Mouse (Mus musculus): ENCODE results near the gene Ehd1. TPM values are rescaled to one million over a fixed set of nuclear protein-coding genes. Genes with fewer than 3 reads are reported as not detected.

Ehd1 gene
- polyA plus RNA-seq, 1 experiment from 2014 or later = 58.1 TPM

DNA sequence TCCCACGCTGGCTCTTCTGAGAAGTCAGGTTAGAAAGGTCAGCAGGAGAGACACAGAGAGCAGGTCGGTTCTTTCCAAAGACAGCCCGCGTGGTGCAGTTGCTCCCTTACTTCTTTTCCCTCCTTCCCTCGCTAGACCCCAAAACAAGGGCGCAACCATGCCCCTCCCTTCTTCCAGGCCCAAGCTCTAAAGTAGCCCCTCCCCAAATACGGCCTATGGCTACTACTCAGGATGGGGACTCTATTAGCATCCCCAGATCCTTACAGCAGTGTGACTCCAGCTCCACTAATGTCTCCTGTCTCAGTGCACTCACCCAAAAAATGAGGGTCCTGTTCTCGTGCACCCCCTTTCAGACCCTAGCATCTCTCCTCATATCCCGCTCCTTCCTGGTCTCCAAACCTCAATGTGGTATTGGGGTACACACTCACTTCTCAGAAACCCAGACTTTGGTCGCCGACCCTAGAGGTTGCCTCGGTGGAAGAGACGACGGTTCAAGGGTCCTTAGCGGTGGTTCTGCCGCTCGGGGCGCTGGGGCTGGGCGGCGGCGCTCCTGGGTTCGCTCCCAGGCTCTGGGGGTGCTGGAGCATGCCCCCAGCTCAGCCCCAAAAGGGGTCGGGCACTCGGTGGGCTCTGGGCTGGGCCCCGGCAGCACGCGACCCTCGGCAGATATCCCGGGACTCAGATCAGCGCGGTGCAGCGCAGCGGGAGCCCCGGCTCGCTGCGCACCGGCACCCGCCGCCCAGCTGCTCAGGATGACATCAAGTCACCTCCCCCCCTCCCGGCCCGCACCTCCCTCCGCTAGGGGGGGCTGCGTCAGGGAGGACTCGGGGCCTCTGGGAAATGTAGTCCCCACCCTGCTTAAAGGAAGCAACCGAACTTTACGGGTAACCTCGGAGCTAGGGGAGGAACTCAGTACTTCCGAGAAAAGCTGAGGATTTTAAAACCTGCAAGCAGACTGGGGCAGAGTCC, 41.2 kb upstream of the Ehd1 start, which contains the start of gene Ppp2r5b:
Ppp2r5b (minus strand) TSS at position 789 of the 969 bp plus-strand sequence.
- WGBS = 1% methylated on average over 42 of the region's 48 CpGs
- Histone ChIP-seq H3K4me1 (ENCODE audit: control insufficient read depth, insufficient read depth, low read length) (peaks cover 3% of the 10 kb centered on the region; the same call in 1 of the 2 replicates), H3K27ac (replicated peaks; ENCODE audit: low read depth, low read length) (peak within 1 kb of the TSS; percentile 81), H3K9me3 (replicated peaks; ENCODE audit: control insufficient read depth, low read length) (no peaks in the 10 kb centered on the region), H3K36me3 (replicated peaks; ENCODE audit: control insufficient read depth, insufficient read depth, low read depth, low read length) (peaks cover 2% of the 10 kb centered on the region; the same call in 1 of the 2 replicates), H3K27me3 (ENCODE audit: control insufficient read depth, insufficient read depth, low read length) (no peaks in the 10 kb centered on the region), H3K9ac (replicated peaks; ENCODE audit: low read length) (peak within 1 kb of the TSS; percentile 80), H3K4me3 (ENCODE audit: low read depth, low read length) (peak within 1 kb of the TSS; percentile 79), H3K4me2 (ENCODE audit: low read depth, low read length) (peak within 1 kb of the TSS; percentile 89)
- DNase-seq (ENCODE audit: low spot score) (peak; percentile 95), ATAC-seq (replicated peaks; ENCODE audit: insufficient number of reproducible peaks, low FRiP score, low TSS enrichment, low read depth) (peak; percentile 86)

DNA sequence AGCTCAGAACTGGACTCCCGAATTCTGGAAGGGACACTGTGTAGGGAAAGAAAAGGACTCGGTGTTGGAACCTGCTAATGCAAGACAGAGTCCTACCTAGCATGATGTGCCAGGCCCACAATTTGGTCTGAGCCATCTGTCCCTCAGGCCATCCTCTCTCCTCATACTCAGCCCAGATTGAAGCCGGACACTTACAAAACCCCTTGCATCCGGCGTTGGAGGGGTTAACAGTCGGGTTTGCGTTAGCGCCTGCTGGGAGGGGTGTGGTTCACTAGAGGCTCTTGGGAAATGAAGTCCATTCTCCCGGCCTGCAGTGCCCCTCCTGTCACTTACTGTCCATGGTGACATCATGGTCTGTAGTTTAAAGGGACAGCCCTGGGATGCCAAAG, 40.5 kb upstream of the Ehd1 start:
- Histone ChIP-seq H3K36me3 (replicated peaks; ENCODE audit: control insufficient read depth, insufficient read depth, low read depth, low read length) (no peaks in the 10 kb centered on the region; the same call in 1 of the 2 replicates), H3K4me2 (ENCODE audit: low read depth, low read length) (peak overlapping the region; percentile 89), H3K27ac (replicated peaks; ENCODE audit: low read depth, low read length) (peak overlapping the region; percentile 81), H3K27me3 (ENCODE audit: control insufficient read depth, insufficient read depth, low read length) (no peaks in the 10 kb centered on the region), H3K9ac (replicated peaks; ENCODE audit: low read length) (peak overlapping the region; percentile 80), H3K4me3 (ENCODE audit: low read depth, low read length) (peak overlapping the region; percentile 79), H3K4me1 (ENCODE audit: control insufficient read depth, insufficient read depth, low read length) (peaks cover 3% of the 10 kb centered on the region; the same call in 1 of the 2 replicates), H3K9me3 (replicated peaks; ENCODE audit: control insufficient read depth, low read length) (no peaks in the 10 kb centered on the region)
- ATAC-seq (replicated peaks; ENCODE audit: insufficient number of reproducible peaks, low FRiP score, low TSS enrichment, low read depth) (peak; percentile 81), DNase-seq (ENCODE audit: low spot score) (peak; percentile 95)
- under 1% methylated on average over 9 of the region's 9 CpGs for whole genome bisulfite sequencing

DNA sequence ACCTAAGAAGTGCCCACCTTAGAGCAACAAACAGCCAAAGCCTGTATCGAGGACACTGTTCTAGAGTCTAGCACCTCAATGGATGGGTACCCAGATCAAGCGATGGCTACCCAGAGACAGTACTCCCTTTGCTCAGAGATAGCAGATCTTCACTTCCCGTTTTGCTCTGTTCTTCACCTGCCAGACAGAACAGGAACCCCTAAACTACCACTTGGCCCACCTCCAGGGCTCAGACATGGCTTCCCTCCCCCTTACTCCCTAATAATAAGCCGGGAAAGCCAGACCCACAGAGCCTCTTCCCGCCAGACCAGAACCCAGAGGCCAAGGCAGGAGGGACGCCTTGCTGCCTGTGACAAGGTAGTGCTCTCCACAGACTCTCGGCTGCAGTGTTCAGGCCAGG, 39.7 kb upstream of the Ehd1 start:
- Histone ChIP-seq H3K27me3 (ENCODE audit: control insufficient read depth, insufficient read depth, low read length) (no peaks in the 10 kb centered on the region), H3K9me3 (replicated peaks; ENCODE audit: control insufficient read depth, low read length) (no peaks in the 10 kb centered on the region), H3K4me1 (ENCODE audit: control insufficient read depth, insufficient read depth, low read length) (peaks cover 3% of the 10 kb centered on the region; the same call in 1 of the 2 replicates), H3K27ac (replicated peaks; ENCODE audit: low read depth, low read length) (no peak overlapping the region), H3K36me3 (replicated peaks; ENCODE audit: control insufficient read depth, insufficient read depth, low read depth, low read length) (no peaks in the 10 kb centered on the region; the same call in 1 of the 2 replicates), H3K4me3 (ENCODE audit: low read depth, low read length) (no peak overlapping the region), H3K9ac (replicated peaks; ENCODE audit: low read length) (no peak overlapping the region), H3K4me2 (ENCODE audit: low read depth, low read length) (no peak overlapping the region)
- 68% methylated on average over 7 of the region's 7 CpGs for WGBS
- DNase-seq (ENCODE audit: low spot score) = no peak
- ATAC-seq (replicated peaks; ENCODE audit: insufficient number of reproducible peaks, low FRiP score, low TSS enrichment, low read depth) = no peak

GRCm38 (mm10) chr19:6238740-6239139, 37.8 kb upstream of the Ehd1 start:
- Histone ChIP-seq H3K9ac (replicated peaks; ENCODE audit: low read length) (no peak overlapping the region), H3K4me3 (ENCODE audit: low read depth, low read length) (no peak overlapping the region), H3K4me2 (ENCODE audit: low read depth, low read length) (no peak overlapping the region), H3K4me1 (ENCODE audit: control insufficient read depth, insufficient read depth, low read length) (peaks cover 6% of the 10 kb centered on the region), H3K27me3 (ENCODE audit: control insufficient read depth, insufficient read depth, low read length) (no peaks in the 10 kb centered on the region), H3K27ac (replicated peaks; ENCODE audit: low read depth, low read length) (no peak overlapping the region), H3K36me3 (replicated peaks; ENCODE audit: control insufficient read depth, insufficient read depth, low read depth, low read length) (no peaks in the 10 kb centered on the region), H3K9me3 (replicated peaks; ENCODE audit: control insufficient read depth, low read length) (no peaks in the 10 kb centered on the region)
- DNase-seq (ENCODE audit: low spot score) (no peak), ATAC-seq (replicated peaks; ENCODE audit: insufficient number of reproducible peaks, low FRiP score, low TSS enrichment, low read depth) (no peak)

DNA sequence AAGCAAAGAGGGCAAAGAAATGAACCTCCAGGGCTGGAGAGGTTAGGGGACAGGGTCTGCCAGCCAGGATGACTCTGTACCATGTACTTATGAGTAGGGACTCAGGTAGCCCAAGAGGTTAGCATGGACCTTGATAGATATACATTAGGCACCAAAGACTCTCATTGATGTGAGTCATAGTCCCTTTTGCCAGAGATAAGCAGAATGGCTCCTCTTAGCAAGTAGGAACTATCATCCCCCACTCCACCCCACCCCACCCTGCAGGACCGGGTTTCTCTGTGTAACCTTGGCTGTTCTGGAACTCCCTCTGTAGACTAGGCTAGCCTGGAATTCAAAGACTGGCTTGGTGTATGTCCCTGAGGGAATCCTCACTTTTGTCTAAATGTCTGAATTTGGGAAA, 36.4 kb upstream of the Ehd1 start:
- H3K4me3 ChIP-seq (ENCODE audit: low read depth, low read length) = no peak overlapping the region
- ATAC-seq (replicated peaks; ENCODE audit: insufficient number of reproducible peaks, low FRiP score, low TSS enrichment, low read depth) (no peak), DNase-seq (ENCODE audit: low spot score) (no peak)
- H3K27me3 ChIP-seq (ENCODE audit: control insufficient read depth, insufficient read depth, low read length) = no peaks in the 10 kb centered on the region
- H3K4me2 ChIP-seq (ENCODE audit: low read depth, low read length) = no peak overlapping the region
- H3K27ac ChIP-seq (replicated peaks; ENCODE audit: low read depth, low read length) = no peak overlapping the region
- 77% methylated on average over 1 of the region's 1 CpGs for WGBS
- no peaks in the 10 kb centered on the region for H3K9me3 ChIP-seq (replicated peaks; ENCODE audit: control insufficient read depth, low read length)
- no peaks in the 10 kb centered on the region for H3K36me3 ChIP-seq (replicated peaks; ENCODE audit: control insufficient read depth, insufficient read depth, low read depth, low read length)
- no peak overlapping the region for H3K9ac ChIP-seq (replicated peaks; ENCODE audit: low read length)
- peaks cover 2% of the 10 kb centered on the region; the same call in 1 of the 2 replicates for H3K4me1 ChIP-seq (ENCODE audit: control insufficient read depth, insufficient read depth, low read length)

DNA sequence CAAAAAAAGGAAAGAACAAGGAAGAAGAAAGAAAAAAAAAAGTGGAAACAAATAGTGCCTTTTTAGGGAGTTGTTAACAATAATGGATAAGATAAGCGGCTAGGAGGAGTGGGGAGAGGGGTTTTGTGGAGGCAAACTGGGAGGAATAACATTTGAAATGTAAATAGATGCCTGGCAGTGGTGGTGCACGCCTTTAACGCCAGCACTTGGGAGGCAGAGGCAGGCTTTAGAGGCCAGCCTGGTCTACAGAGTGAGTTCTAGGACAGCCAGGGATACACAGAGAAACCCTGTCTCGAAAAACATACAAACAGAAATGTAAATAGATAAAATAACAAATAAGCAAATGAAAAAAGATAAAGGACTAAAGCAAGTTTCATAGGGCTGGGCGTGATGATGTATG, 35.8 kb upstream of the Ehd1 start:
- H3K27ac ChIP-seq (replicated peaks; ENCODE audit: low read depth, low read length) = no peak overlapping the region
- no peak overlapping the region for H3K9ac ChIP-seq (replicated peaks; ENCODE audit: low read length)
- no peaks in the 10 kb centered on the region for H3K9me3 ChIP-seq (replicated peaks; ENCODE audit: control insufficient read depth, low read length)
- H3K4me3 ChIP-seq (ENCODE audit: low read depth, low read length) = no peak overlapping the region
- no peak for ATAC-seq (replicated peaks; ENCODE audit: insufficient number of reproducible peaks, low FRiP score, low TSS enrichment, low read depth)
- no peak overlapping the region for H3K4me2 ChIP-seq (ENCODE audit: low read depth, low read length)
- WGBS = 37% methylated on average over 5 of the region's 5 CpGs
- peaks cover 2% of the 10 kb centered on the region; the same call in 1 of the 2 replicates for H3K4me1 ChIP-seq (ENCODE audit: control insufficient read depth, insufficient read depth, low read length)
- DNase-seq (ENCODE audit: low spot score) = no peak
- H3K27me3 ChIP-seq (ENCODE audit: control insufficient read depth, insufficient read depth, low read length) = no peaks in the 10 kb centered on the region
- no peaks in the 10 kb centered on the region; the same call in 1 of the 2 replicates for H3K36me3 ChIP-seq (replicated peaks; ENCODE audit: control insufficient read depth, insufficient read depth, low read depth, low read length)

DNA sequence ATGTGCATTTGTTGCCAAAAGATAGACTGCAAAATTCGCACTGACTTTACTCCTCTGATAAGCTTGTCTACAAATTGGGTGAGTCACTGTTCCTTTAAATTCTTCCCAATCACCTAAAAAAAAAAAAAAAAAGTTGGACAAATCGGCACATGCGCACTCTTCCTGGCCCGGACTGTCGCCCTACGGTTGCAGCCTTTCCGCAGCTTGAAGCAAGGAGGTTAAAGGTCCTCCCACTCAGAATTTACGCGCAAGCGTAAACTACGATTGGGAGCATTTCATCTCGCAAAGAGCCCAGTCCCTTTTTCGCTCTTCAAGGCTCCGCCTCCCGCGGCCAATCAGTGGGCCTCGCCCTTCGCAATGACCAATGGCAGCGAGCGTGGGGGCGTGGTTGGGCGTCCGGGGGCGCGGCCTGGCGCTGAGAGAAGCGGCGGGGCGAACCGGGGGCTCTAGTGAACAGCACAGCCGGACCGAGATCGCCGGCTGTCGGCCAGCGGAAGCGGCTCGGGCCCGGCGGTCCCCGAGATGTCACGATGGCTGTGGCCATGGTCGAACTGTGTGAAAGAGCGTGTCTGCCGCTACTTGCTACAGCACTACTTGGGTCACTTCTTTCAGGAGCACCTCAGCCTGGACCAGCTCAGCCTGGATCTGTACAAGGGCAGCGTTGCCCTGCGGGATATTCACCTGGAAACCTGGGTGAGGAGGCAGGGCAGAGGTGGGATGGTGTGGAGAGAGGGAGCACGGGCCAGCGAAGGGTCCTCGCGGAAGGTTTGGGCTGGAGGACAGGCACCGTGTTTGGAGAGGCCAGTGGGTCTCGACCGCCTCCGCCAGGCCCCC, 35.0 kb upstream of the Ehd1 start, which contains the start of gene Atg2a:
Atg2a (plus strand) TSS at position 395 of the 834 bp plus-strand sequence.
- Histone ChIP-seq H3K4me1 (ENCODE audit: control insufficient read depth, insufficient read depth, low read length) (peaks cover 2% of the 10 kb centered on the region; the same call in 1 of the 2 replicates), H3K36me3 (replicated peaks; ENCODE audit: control insufficient read depth, insufficient read depth, low read depth, low read length) (no peaks in the 10 kb centered on the region; the same call in 1 of the 2 replicates), H3K27me3 (ENCODE audit: control insufficient read depth, insufficient read depth, low read length) (no peaks in the 10 kb centered on the region), H3K4me2 (ENCODE audit: low read depth, low read length) (peak within 1 kb of the TSS; percentile 83), H3K4me3 (ENCODE audit: low read depth, low read length) (peak within 1 kb of the TSS; percentile 84), H3K9me3 (replicated peaks; ENCODE audit: control insufficient read depth, low read length) (no peaks in the 10 kb centered on the region), H3K27ac (replicated peaks; ENCODE audit: low read depth, low read length) (no peak within 1 kb of the TSS), H3K9ac (replicated peaks; ENCODE audit: low read length) (peak within 1 kb of the TSS; percentile 90)
- peak; percentile 85 for ATAC-seq (replicated peaks; ENCODE audit: insufficient number of reproducible peaks, low FRiP score, low TSS enrichment, low read depth)
- DNase-seq (ENCODE audit: low spot score) = peak; percentile 99
- WGBS = under 1% methylated on average over 55 of the region's 55 CpGs
